Mouse (Mus musculus) CH12.LX (cell line): ENCODE measurements around the gene Mt3. TPM values are rescaled to one million over a fixed set of nuclear protein-coding genes. Genes with fewer than 3 reads are reported as not detected.
"Not testable (repeated sequence)": the region's sequence is repeated elsewhere in the genome, so short reads cannot be mapped to it uniquely, and the experiment has no call there.

Experiments
- DNase-seq: peaks from one replicate; pipeline ENCODE4 v3.0.0-alpha.2; 2013; ENCODE audit errors: extremely low read depth
- H3K27ac ChIP-seq: 2 replicates; pipeline ENCODE4 v1.5.1; 2012; ENCODE audit warnings: low read depth, mild to moderate bottlenecking, control low read depth, moderate library complexity; ENCODE audit not compliant: insufficient read depth
- H3K27me3 ChIP-seq: replicated peaks from 2 replicates; pipeline ENCODE3; 2012; ENCODE audit warnings: inconsistent platforms
- H3K36me3 ChIP-seq, 2 experiments: replicated peaks in 1 of 2; 2 replicates each; pipeline versions ENCODE3 to v1.6.1; 2012; ENCODE audit warnings: inconsistent platforms in 1 of 2, low read length in 1 of 2, mild to moderate bottlenecking in 1 of 2, mixed read lengths in 1 of 2, moderate library complexity in 1 of 2; ENCODE audit not compliant: control insufficient read depth in 1 of 2, insufficient read depth in 1 of 2
- H3K4me1 ChIP-seq, 2 experiments: 2 replicates each; pipeline ENCODE4 v1.6.1; 2012; ENCODE audit warnings: inconsistent platforms in 1 of 2, moderate library complexity in 1 of 2; ENCODE audit not compliant: insufficient read depth in 2 of 2, control insufficient read depth in 1 of 2
- H3K4me2 ChIP-seq: 2 replicates; pipeline ENCODE4 v1.6.1; 2012; ENCODE audit warnings: low read depth, mild to moderate bottlenecking, control low read depth; ENCODE audit not compliant: poor library complexity, insufficient read depth, severe bottlenecking
- H3K4me3 ChIP-seq, 3 experiments: fragments of 150-350 bp in 1 of 3; sonication (generic) in 1 of 3; replicated peaks in 1 of 3; 2 replicates each; pipeline versions ENCODE3 to v1.5.1; 2011 to 2012; ENCODE audit warnings: low read depth in 2 of 3, low read length in 2 of 3, mild to moderate bottlenecking in 2 of 3, moderate library complexity in 2 of 3, control low read depth in 1 of 3, improper control_type of control experiment in 1 of 3, inconsistent platforms in 1 of 3, mixed read lengths in 1 of 3; ENCODE audit not compliant: poor library complexity in 1 of 3
- H3K79me2 ChIP-seq: replicated peaks from 2 replicates; pipeline ENCODE4 v1.6.1; 2012; ENCODE audit warnings: mild to moderate bottlenecking, moderate library complexity; ENCODE audit not compliant: control insufficient read depth, poor library complexity, insufficient read depth, severe bottlenecking; ENCODE audit errors: extremely low read depth
- H3K9ac ChIP-seq: 2 replicates; pipeline ENCODE4 v1.6.1; 2012; ENCODE audit warnings: low read depth, mild to moderate bottlenecking, control low read depth, moderate library complexity; ENCODE audit not compliant: insufficient read depth
- H3K9me3 ChIP-seq: replicated peaks from 2 replicates; pipeline ENCODE3; 2012; ENCODE audit warnings: low read length, inconsistent platforms, mixed read lengths
- BHLHE40 ChIP-seq: IDR thresholded peaks from 2 replicates; pipeline ENCODE4 v1.6.1; 2011; ENCODE audit warnings: mild to moderate bottlenecking, low read depth, low read length, improper control_type of control experiment
- CHD1 ChIP-seq: IDR thresholded peaks from 2 replicates; pipeline ENCODE4 v1.6.1; 2012; ENCODE audit warnings: low read depth, low read length, improper control_type of control experiment, inconsistent platforms
- CHD2 ChIP-seq: IDR thresholded peaks from 2 replicates; pipeline ENCODE4 v1.6.1; 2011; ENCODE audit warnings: low read length, improper control_type of control experiment
- CTCF ChIP-seq, 2 experiments: IDR thresholded peaks in 1 of 2; conservative IDR thresholded peaks in 1 of 2; 2 replicates each; pipeline ENCODE4 v1.5.1; 2011 to 2012; ENCODE audit warnings: low read depth in 2 of 2, low read length in 2 of 2, improper control_type of control experiment in 1 of 2, inconsistent platforms in 1 of 2, mild to moderate bottlenecking in 1 of 2, moderate library complexity in 1 of 2
- EP300 ChIP-seq: IDR thresholded peaks from 2 replicates; pipeline ENCODE4 v1.6.1; 2011; ENCODE audit warnings: low read length, improper control_type of control experiment
- ETS1 ChIP-seq: conservative IDR thresholded peaks from 2 replicates; pipeline ENCODE4 v1.6.1; 2012; ENCODE audit warnings: low read depth, mild to moderate bottlenecking, inconsistent platforms, low read length, improper control_type of control experiment, moderate library complexity
- KAT2A ChIP-seq: IDR thresholded peaks from 2 replicates; pipeline ENCODE4 v1.6.1; 2012; ENCODE audit warnings: low read length, improper control_type of control experiment, inconsistent platforms; ENCODE audit not compliant: insufficient replicate concordance
- MAFK ChIP-seq: IDR thresholded peaks from 2 replicates; pipeline ENCODE4 v1.6.1; 2011; ENCODE audit warnings: low read length, improper control_type of control experiment; ENCODE audit not compliant: insufficient replicate concordance
- MEF2A ChIP-seq: IDR thresholded peaks from 2 replicates; pipeline ENCODE4 v1.6.1; 2014; ENCODE audit warnings: low read depth, mild to moderate bottlenecking, inconsistent platforms, low read length, improper control_type of control experiment, borderline replicate concordance
- MXI1 ChIP-seq: IDR thresholded peaks from 2 replicates; pipeline ENCODE4 v1.6.1; 2011; ENCODE audit warnings: mild to moderate bottlenecking, low read depth, low read length, improper control_type of control experiment
- NELFE ChIP-seq: IDR thresholded peaks from 2 replicates; pipeline ENCODE4 v1.6.1; 2011; ENCODE audit warnings: low read depth, low read length, improper control_type of control experiment
- NRF1 ChIP-seq: IDR thresholded peaks from 2 replicates; pipeline ENCODE4 v1.6.1; 2014; ENCODE audit warnings: low read depth, mild to moderate bottlenecking, inconsistent platforms, low read length, improper control_type of control experiment, moderate library complexity
- RAD21 ChIP-seq: IDR thresholded peaks from 2 replicates; pipeline ENCODE4 v1.6.1; 2011; ENCODE audit warnings: low read depth, mild to moderate bottlenecking, low read length, improper control_type of control experiment, moderate library complexity
- SMC3 ChIP-seq: IDR thresholded peaks from 2 replicates; pipeline ENCODE4 v1.6.1; 2011; ENCODE audit warnings: low read depth, low read length, improper control_type of control experiment
- TCF12 ChIP-seq: IDR thresholded peaks from 2 replicates; pipeline ENCODE4 v1.6.1; 2014; ENCODE audit warnings: low read depth, mild to moderate bottlenecking, inconsistent platforms, low read length, improper control_type of control experiment
- ZC3H11A ChIP-seq: IDR thresholded peaks from 2 replicates; pipeline ENCODE4 v1.6.1; 2012; ENCODE audit warnings: low read depth, mild to moderate bottlenecking, inconsistent platforms, low read length, improper control_type of control experiment
- ZKSCAN1 ChIP-seq: IDR thresholded peaks from 2 replicates; pipeline ENCODE4 v1.6.1; 2012; ENCODE audit warnings: low read depth, inconsistent platforms, low read length, improper control_type of control experiment, borderline replicate concordance
- ZMIZ1 ChIP-seq: IDR thresholded peaks from 2 replicates; pipeline ENCODE4 v1.6.1; 2012; ENCODE audit warnings: low read depth, mild to moderate bottlenecking, inconsistent platforms, low read length, improper control_type of control experiment
- ZNF384 ChIP-seq: IDR thresholded peaks from 2 replicates; pipeline ENCODE4 v1.6.1; 2012; ENCODE audit warnings: low read depth, low read length, improper control_type of control experiment, inconsistent platforms
- dilution Hi-C: fragments of 300-500 bp; cut with MboI; formaldehyde crosslinking; loops from 2 replicates; pipeline ENCODE4 v1.14.3; 2020; ENCODE audit warnings: low sequenced_read_pairs; ENCODE audit not compliant: extremely low pct_unique_long_range_greater_than_20kb, extremely low pct_ligation_motif_present
- in situ Hi-C: fragments of 300-500 bp; cut with MboI; formaldehyde crosslinking; loops from 3 replicates; pipeline ENCODE4 v1.14.3; 2019; ENCODE audit warnings: low sequenced_read_pairs, low pct_ligation_motif_present, low pct_unique_long_range_greater_than_20kb, mixed read lengths
- polyA plus RNA-seq: library from polyadenylated mRNA; unstranded; fragments of >175 nt; gene quantifications from 2 replicates; pipeline ENCODE4 v1.2.1, GENCODE M21; 2012; ENCODE audit warnings: low read depth; ENCODE audit not compliant: insufficient read length
- total RNA-seq, 2 experiments: library from RNA; depleted of rRNA; stranded (reverse); fragments of 300-350 nt in 1 of 2; fragments of >200 nt in 1 of 2; gene quantifications; 2 replicates each; pipeline ENCODE4 v1.2.3; 2012 to 2014

Mt3 gene
- total and polyA plus RNA-seq, 3 experiments, result 1.9 to 20.6 TPM; not detected in 1

GRCm38 (mm10) chr8:94153451-94153850 lies 1.0 kb downstream of the Mt3 start:
- dilution Hi-C loops, result no loop called here

DNA sequence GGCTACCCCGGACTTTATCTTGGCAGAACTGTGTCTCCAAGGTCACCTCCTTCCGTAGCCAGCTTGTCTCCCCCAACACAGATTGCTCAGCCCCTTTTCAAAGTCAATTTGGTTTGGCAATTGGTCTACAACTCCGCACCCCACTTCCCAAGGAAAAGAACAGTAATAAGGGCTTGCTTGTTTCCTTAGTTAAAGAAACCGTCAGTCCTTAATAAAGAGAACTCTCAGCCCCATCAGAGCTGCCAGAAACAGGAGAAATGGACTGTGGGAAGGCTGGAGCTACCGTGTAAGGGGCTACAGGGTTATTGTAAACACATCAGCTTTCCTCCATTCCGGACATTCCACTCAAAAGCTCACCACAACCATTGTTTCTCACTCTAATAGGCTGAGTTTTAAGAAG lies 2.1 kb downstream of the Mt3 start:
- no peak overlapping the region for H3K4me3 ChIP-seq
- in situ Hi-C loops, result no loop called here
- TF ChIP-seq NRF1 (no peak), SMC3 (no peak), CHD2 (no peak), MEF2A (no peak), ZMIZ1 (no peak), EP300 (no peak), ZC3H11A (no peak), CTCF (conservative IDR thresholded peaks at IDR 0.05 in 1 of 2, IDR thresholded peaks at IDR 0.05 in 1 of 2; ENCODE audit: low read depth in 2 of 2, low read length in 2 of 2) (no peak), KAT2A (no peak)
- no peak overlapping the region for H3K9ac ChIP-seq
- no peak overlapping the region for H3K4me2 ChIP-seq
- no peak for DNase-seq
- peaks cover 15% of the 10 kb centered on the region in 2 experiments for H3K4me1 ChIP-seq
- no peaks in the 10 kb centered on the region for H3K27me3 ChIP-seq
- H3K79me2 ChIP-seq, result no peaks in the 10 kb centered on the region
- dilution Hi-C loops, result no loop called here
- H3K36me3 ChIP-seq, result no peaks in the 10 kb centered on the region
- no peak overlapping the region for H3K27ac ChIP-seq
- no peaks in the 10 kb centered on the region for H3K9me3 ChIP-seq

More at GRCm38 (mm10) chr8:94153451-94153850, 1.0 kb downstream of the Mt3 start:
- Histone ChIP-seq H3K27me3 (no peaks in the 10 kb centered on the region), H3K4me1 (peaks cover 15% of the 10 kb centered on the region in 2 experiments), H3K4me3 (no peak overlapping the region)
- in situ Hi-C loops, result no loop called here
- TF ChIP-seq ZNF384, result no peak
- TF ChIP-seq ZC3H11A, result no peak
- TF ChIP-seq TCF12, result no peak
- no peak for TF ChIP-seq ETS1
- TF ChIP-seq, all 38 proteins: peak for 0
- no peaks in the 10 kb centered on the region for H3K79me2 ChIP-seq
- DNase-seq, result no peak
- H3K9me3 ChIP-seq, result no peaks in the 10 kb centered on the region
- no peak overlapping the region for H3K9ac ChIP-seq
- H3K36me3 ChIP-seq, result no peaks in the 10 kb centered on the region
- H3K4me2 ChIP-seq, result peak overlapping the region; percentile 83; the same call in 1 of the 2 replicates
- no peak overlapping the region for H3K27ac ChIP-seq

- in situ Hi-C loops (no loop called here), dilution Hi-C loops (no loop called here)
- no peak for DNase-seq
Observed at GRCm38 (mm10) chr8:94156092-94156491, 3.7 kb downstream of the Mt3 start.

GRCm38 (mm10) chr8:94165772-94166171 lies 13.4 kb downstream of the Mt3 start:
- H3K9me3 ChIP-seq, H3K4me2 ChIP-seq, DNase-seq, H3K36me3 ChIP-seq, H3K9ac ChIP-seq, H3K4me3 ChIP-seq, H3K4me1 ChIP-seq, H3K79me2 ChIP-seq, dilution Hi-C loops, H3K27ac ChIP-seq: not testable (repeated sequence)
- H3K27me3 ChIP-seq, result peaks cover 16% of the 10 kb centered on the region
- in situ Hi-C loops, result loop anchor here (5.0 kb wide), 1 partner anchor 37 kb away; no protein-coding TSS in a partner anchor

More at GRCm38 (mm10) chr8:94156092-94156491, 3.7 kb downstream of the Mt3 start:
- Histone ChIP-seq H3K9me3 (no peaks in the 10 kb centered on the region), H3K36me3 (no peaks in the 10 kb centered on the region), H3K79me2 (no peaks in the 10 kb centered on the region), H3K27me3 (no peaks in the 10 kb centered on the region), H3K9ac (no peak overlapping the region), H3K4me3 (no peak overlapping the region), H3K4me1 (peaks cover 5 to 15% of the 10 kb centered on the region in 2 experiments), H3K27ac (no peak overlapping the region), H3K4me2 (no peak overlapping the region)
- TF ChIP-seq CHD1 (no peak), RAD21 (no peak), MAFK (no peak), TCF12 (no peak), BHLHE40 (no peak), ZKSCAN1 (no peak), NELFE (no peak), CHD2 (no peak), ZC3H11A (no peak), MXI1 (no peak), SMC3 (no peak), ZMIZ1 (no peak)
